Mouse (Mus musculus) liver, postnatal 0 days (tissue): ENCODE data around the gene Mrfap1.

Source experiments
- CTCF ChIP-seq: sonication (generic); IDR thresholded peaks from 2 replicates; pipeline ENCODE4 v1.5.1; 2016; ENCODE audit warnings: antibody characterized with exemption, low read depth
- EP300 ChIP-seq: IDR thresholded peaks from 2 replicates; pipeline ENCODE4 v1.6.1; 2016; ENCODE audit warnings: antibody characterized with exemption, low read depth, mild to moderate bottlenecking

DNA sequence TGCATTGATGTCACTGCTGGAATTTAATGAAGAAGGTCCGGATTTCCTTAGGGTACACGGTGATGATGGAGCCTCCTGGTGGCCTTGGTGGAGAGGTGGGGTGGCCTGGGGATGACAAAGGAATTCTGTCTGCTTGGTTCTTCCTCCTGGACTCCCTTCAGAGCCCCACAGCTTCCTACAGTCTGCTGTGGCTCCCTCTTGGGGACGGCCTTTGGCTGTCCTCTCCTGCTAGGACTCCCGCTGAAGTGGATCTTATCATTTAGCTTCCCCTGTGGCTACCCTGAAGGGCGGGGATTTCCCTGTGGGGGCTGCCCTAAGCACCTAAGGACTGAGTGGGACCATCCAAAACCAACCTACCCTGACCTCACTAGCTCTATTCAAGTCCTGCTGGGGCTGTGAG lies 10.5 kb upstream of the Mrfap1 start:
- TF ChIP-seq CTCF (no peak), EP300 (no peak)
